Mouse (Mus musculus) megakaryocyte, adult 5-6 weeks (primary cell): ENCODE measurements around the gene Defb21. TPM values are rescaled to one million over a fixed set of nuclear protein-coding genes. Genes with fewer than 3 reads are reported as not detected.

ENCODE experiments used
- ATAC-seq: 2 replicates; pipeline ENCODE4 v1.8.0; 2016; ENCODE audit warnings: mild to moderate bottlenecking, inconsistent platforms; ENCODE audit not compliant: poor library complexity, severe bottlenecking
- total RNA-seq, 2 experiments: library from RNA; stranded (forward) in 1 of 2; stranded (reverse) in 1 of 2; fragments of 153-499, 151-499 nt in 1 of 2; fragments of 221-1000, 200-1000 nt in 1 of 2; gene quantifications; 2 replicates each; pipeline versions ENCODE4 v1.2.3 to v1.2.4; 2015 to 2017

The Defb21 gene
- not detected in 2 replicates for total RNA-seq (2015)
- total RNA-seq (2017) = not detected in 2 replicates

DNA sequence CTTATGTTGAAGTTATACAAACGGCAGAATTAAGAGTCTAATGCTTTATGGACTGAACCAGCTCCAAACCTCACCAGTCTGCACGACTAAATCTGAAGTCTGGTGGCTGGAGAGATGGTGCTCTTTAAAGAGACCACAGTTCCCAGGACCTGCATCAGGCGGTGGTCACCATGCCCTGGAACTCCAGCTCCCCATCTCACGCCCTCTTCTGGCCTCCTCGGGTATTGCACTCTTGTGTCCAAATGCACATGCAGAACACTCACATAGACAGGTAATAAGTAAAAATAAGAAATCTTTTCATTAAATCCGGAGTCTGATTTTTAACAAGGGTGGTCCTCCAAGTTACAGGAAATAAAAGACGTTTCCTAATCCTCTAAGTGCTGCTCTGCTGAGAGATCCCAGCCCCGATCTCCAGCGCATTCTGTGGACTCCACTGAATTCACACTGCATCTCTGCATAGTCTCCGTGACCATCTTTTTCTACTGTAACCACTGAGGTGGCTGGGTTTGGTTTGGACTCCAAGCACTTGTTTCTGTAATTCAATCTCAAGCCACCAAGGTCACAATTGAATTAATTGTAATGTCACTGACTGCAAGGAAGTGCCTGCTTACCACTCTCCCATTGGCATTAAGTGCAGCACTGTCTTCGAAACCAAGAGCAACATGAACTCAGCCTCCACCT, at the start of gene Defb21:
Gene Defb21 (plus strand): TSS at position 631 of the 681 bp plus-strand sequence.
- no peak for ATAC-seq

DNA sequence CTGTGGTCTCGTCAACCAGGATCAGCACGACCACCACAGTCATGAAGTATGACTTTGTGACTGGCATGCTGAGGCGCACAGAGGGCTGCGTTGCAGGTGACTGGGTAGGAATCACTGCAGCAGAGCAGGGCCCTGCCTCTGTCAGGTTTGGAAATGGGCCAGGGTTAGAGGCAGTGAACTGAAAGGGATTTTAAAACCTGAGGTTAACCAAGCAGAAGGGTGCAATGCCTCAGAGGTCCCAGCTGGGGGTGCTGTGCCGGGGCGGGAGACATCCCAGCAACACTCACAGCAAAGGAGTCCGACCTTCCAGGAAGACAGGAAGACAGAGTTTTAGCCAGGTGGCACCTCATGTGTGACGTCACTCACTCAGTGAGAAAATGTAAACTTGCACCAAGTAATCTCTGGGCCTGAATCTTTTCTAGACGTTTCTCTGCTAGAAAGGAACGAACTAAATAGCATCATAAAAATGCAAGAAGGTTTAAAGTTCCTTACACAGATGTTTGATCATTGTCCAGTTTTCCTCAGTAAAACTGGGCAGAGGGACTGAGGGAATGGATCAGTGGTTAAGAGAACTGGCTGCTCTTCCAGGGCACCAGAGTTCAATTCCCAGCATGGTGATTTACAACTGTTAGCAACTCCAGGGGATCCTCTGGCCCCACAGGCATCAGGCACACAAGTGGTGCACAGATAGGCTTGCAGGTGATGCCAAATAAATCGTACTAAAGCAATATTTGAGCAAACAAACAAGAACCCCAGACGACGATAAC, 32.4 kb upstream of the Defb21 start, which contains the start of gene Defb29:
Gene Defb29 (minus strand): TSS at position 155 of the 767 bp plus-strand sequence.
- ATAC-seq = no peak

DNA sequence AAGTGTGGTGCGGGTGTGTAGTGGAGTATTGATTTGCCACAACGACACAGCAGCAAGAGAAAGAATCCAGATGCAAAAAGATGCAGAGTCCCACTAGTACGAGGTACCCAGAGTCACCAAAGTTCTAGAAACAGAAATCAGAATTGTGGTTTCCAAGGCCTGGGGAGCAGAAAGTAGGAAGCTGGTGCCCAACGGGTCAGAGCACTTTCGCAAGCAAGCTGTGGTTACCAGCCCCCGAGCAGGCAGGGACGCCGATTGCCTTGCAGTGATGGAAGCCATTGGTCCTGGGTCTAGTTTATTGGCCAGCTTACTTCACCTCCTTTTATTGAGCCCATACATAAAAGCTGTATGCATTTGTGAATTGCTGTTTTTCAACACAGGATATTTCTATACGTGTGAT, 30.6 kb upstream of the Defb21 start:
- ATAC-seq = peak; percentile 88

DNA sequence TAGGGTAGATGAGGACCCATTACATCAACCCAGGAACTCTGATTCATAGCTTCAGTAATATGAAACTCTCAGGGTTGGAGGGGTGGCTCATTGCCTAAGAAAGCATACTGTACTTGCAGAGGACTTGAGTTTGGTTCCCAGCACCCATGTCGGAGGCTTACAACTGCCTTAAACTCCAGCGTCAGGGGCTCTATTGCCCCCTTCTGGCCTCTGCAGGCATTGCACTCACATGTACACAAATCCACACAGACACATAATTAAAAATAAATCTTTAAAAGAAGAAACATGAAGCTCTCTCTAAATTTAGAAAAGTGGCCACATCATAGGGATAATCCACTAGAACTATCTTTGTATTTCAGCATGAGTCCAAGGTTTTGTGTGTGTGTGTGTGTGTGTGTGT, 29.6 kb upstream of the Defb21 start:
- ATAC-seq = no peak

DNA sequence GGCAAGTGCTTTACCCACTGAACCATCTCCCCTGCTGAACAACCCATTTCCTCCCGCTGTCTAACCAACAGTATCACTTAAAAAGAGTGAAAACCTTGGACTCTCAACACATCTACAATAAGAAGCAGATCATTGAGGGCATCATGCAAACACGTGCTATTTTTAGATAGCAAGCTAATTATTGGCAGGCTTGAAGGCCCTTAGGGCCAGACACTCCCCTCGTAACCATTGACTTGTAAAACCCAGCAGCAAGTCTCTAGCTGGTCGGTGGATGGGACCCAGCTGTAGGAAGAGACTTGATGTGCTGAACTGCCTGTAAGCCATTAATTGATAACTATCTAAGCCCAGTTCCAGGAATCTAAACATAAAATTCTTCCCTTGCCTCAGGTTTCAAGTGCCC, 29.1 kb upstream of the Defb21 start:
- ATAC-seq = no peak

DNA sequence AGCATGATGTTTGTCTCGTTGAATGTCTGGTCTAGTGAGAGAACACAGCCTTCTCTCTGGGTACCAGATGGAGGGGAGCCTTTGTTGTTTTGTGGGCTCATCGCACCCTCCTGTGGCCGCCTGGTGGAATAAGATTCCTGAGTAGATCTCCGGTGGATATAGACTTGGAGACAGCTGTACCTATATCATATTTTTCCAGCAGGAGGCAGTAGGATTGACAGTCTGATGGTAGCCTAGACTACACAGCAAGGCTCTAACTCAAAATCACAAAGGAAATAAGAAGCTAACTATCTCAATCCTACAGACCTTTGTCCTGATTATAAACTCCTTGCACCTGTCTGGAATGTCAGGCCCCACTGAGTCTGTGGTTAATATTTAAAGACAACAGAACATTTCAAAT, 27.9 kb upstream of the Defb21 start:
- peak; percentile 43; the same call in 1 of the 2 replicates for ATAC-seq

DNA sequence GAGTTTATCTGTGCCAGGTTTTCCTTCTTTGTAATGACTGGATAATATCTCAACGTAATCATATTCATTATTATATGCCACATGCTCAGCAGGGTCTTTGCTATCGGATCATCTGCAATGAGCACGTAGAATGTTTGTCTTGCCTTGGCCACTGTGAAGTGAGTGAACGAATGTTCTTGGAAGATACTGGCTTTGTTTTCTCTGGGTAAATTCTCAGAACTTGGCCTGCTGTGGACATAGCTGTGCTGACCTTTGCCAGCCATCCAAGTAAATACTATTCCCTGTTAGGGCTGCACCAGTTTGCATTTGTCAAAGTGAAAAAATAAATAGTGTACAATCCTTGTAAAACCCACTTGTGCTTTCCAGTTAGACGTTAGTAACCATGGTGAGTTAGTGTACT, 24.4 kb upstream of the Defb21 start:
- ATAC-seq = no peak

DNA sequence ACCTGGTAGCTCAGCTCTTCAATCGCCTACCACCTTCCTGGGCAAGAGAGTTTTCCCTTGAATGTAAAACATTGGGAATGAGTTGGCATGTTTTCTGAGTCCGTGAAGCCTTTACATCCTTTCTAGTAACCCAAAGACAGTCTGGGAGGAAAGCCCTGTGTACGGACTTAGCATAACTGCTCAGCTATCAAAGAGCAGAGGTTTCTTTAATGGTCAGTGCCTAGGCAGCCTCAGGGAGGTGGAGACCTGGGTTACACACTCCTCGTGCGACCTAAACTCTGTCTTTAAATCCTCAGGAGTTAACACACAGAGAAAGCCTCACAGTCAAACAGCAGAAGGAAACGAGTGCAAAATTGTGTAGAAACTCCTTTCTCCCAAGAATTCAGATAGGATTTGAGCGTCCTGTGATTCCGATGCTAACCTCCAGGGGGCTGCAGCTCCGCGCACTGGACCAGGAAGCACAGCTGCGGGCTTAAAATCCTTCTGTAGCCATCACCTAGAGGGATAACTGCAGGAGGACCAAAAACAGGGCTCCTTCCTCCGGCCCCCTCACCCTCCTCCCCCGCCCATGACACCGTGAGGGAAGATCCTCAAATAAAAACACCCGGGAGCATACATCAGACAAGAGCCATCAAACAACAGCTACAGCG, 18.6 kb upstream of the Defb21 start:
- ATAC-seq = no peak

DNA sequence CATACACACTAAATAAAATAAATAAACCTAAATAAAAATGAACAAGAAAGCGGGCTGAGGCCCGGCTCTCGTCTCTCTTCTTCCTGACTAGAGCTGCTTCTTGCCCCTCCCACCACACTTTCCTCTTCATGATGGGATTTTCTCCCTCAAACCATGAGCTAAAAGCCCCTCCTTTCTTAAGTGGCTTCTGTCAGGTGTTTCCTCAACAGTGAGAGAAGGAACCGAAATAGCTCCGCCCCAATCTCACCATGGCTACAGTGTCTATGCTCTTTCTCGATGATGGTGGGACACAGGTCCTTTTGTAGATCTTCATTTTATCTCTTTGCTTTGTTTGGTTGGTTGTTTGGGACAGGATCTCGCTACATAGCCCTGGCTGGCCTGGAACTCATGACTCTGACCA, 15.9 kb upstream of the Defb21 start:
- no peak for ATAC-seq

DNA sequence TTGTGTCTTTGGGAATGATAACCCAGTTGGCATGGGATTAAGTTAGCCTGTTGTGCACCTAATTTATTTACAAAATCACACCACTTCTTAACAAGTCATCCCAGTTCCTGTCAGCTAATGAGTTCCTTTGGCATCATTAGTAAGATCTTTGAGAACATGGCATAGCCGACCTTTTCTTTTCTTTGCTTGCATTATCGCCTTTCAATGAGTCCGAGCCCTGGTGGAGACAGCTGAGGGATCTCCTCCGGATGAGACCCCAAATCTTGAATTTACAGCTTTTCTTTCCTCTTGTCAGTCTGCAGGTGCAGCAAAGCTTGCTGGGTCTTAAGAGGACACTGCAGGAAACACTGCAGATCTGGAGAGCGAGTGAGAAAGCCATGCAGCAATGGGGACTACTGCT, 3.5 kb upstream of the Defb21 start, which contains the start of gene Gm17416:
Gene Gm17416 (plus strand): TSS at position 301 of the 400 bp plus-strand sequence.
- ATAC-seq = no peak

DNA sequence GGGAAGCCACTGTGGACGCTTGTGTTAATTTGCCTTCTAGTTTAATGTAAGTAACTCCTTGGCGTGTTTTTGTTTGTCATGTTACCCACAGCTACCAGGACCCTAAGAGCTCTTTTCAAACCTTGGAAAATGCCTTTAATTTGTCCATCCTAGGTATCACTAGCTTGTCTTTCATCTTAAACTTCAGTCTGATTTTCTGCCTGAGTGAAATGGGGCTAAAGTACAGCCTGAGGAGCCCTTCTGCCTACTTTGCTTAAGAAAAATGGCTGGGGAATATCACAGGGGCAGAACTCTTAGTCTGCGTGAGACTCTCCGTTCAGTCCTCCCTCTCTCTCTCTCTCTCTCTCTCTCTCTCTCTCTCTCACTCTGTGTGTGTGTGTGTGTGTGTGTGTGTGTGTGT, 2.7 kb upstream of the Defb21 start:
- ATAC-seq = no peak

DNA sequence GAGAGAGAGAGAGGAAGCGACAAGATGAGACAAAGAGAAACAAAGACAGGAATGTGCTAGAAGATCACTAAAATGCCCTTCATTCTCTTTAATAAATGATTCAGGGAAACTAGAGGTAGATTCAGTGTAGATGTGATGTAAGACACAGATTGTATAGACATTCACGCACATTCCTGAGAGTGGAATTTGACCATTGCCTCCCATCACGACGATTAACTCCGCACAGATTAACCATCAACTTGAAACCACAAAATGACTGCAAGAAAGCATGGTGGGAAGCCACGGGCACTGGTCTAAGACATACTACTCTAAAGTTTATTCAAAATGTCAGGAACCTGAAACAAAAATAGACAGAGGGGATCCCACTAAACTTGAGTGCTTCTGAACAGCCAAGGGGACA, 2.2 kb upstream of the Defb21 start:
- ATAC-seq = no peak

DNA sequence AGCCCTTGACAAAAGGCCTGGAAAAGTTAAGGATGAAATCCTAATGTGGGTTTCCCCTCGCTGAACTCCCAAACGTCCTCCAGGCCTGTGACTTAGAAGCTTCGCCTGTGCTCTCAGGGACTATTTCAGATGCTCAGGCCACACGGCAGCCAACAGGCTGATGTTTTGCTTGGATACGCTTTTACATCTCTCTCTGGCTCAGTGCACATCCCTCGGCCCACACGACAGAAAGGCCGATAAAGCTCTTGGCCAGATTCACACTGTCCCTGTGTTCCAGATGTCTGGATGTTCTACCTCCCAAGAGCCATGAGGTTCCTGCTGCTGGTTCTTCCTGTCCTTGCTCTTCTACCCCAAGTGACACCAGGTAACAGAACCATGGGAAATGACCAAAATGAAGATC, 940 bp downstream of the Defb21 start:
- ATAC-seq = no peak

DNA sequence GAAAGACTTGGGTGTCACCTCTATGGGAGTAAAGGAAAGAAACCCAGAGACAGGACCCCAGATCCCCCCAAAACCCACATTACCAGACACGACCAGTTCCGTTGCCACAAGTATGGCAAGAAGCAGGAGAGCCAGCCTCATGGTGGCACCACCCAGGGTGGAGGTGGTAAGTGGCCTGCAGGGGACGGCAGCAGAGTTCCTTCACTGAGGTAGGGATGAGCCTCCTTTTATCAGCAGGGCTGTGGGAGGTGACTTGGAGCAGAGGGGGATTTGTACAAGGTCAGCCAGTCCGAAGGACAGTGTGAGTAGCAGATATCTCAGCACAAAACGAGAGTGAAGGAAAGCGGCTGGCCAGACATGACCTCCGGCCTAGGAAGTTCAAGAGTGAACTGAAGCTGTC, 7.6 kb downstream of the Defb21 start, which contains the start of gene Defb19:
Gene Defb19 (minus strand): TSS at position 206 of the 400 bp plus-strand sequence.
- ATAC-seq = no peak

DNA sequence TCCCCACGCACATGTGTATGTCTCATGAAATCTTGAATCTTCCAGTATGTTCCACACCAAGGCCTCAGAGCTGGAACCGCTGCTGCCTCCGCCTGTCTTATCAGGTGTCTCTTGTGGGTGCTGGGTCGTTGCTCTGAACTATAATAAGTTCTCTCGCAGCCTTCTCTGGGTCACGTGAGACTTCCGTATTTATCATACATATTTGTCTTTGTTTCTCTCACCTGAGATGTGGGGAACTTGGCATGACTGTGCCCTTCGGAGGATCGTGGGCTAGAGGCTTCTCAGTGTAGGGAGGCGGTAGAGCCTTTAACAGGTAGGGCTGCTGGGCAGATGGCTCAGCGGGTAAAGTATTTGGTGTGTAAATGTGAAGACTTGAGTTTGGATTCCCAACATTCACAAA, 8.1 kb downstream of the Defb21 start:
- no peak for ATAC-seq

DNA sequence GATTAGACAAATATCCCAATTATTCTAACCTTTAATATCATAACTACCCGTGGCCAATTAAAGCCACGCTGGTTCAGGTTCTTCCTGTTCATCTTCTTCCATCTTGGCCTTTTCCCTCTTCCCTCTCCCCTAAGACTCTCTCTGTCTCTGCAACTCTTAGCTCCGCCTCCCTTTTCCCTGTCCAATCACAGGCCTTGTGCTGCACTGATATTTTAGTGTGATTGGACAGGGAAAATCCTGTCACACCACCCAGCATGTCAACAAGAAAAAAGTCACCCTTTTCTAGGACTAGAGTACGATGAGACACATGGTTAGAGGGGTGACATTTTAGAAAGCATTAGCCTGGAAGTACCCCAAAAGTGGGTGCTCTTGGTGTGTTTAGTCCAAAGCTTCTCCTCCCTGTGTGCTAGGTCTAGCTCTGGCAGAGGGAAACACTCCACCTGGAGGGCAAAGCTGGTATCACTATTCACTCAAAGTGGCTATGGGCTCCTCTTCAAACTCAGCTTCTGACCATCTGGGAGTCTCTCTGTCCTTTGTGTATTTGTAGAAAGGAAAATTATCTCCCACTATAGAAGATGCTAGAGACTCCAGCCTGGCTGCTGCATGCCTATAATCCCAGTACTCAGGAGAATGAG, 14.5 kb downstream of the Defb21 start:
- no peak for ATAC-seq

DNA sequence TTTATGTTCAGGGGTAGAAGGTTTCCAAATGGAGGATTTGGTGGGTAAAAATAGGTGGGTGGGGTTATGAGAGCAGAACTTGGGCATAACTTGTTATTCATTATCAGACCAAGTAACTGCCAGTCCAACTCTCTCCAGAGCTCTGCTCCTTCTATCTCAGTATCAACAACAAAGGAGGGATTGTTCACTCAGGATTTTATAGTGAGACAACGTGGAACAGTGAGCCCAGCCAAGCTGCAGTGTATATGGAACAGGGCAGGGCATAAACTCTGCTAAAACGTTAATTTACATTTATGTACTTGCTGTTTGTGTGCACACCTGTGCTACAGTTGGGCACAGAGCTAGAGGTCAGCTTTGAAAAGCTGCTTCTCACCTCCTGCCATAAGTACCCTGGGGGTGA, 15.9 kb downstream of the Defb21 start:
- ATAC-seq = no peak

DNA sequence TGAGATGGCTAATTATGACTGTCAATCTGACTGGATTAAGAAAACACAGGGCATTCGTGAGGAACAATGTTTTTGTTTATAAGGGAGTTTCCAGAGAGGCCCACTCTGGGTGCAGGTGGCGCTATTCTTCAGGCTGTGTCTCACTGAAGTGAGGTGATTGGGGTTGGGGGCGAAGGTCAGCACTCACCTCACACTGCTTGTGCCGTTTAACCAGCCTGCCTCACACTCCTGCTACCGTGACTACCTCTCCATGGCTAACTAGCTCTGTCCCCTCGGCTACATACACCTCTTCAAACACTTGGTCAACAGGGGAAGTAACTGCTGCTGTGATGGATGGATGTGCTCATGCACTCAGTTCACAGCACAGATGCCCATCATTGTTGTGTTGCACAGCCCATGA, 16.5 kb downstream of the Defb21 start:
- ATAC-seq = no peak

DNA sequence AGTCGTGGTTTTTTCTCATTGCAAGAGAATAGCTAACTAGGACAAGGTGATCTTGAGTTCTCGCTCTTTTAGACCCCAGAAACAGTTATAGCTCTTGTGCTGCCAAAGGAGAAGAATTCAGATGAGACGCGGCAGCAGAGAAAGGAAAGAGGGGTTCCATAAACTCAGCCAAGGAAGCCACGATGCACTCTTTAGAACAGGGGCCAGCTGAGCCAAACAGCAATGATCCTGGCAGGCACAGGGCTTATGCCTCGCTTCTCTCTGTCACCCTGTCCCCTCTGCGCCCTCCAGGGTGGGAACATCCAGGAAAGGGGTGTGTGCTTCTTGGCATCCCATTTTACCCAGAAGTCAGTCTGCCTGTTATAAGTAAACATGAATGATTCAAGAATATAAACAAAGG, 26.8 kb downstream of the Defb21 start, which contains the start of gene Defb45:
Gene Defb45 (minus strand): TSS at position 101 of the 400 bp plus-strand sequence.
- ATAC-seq = no peak

DNA sequence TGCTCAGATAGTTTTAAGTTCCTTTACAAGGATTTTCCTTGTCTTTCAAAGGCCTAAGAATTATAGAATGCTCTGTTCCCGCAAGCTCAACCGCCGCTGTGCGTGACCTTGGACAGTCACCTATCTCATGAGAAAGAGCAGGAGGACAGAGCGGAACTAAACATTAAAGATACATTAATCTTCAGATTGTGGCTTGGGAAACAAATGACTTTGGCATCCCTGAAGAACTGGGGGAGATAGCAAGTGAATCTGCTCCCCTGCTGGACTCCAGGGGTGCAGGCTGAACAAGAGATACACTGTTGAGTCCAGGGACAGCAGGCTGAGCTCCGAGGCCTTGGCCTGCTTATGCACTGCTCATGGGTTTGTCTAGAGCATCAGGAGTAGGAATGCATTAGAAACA, 27.5 kb downstream of the Defb21 start:
- no peak for ATAC-seq
